Comparison of ENCODE assay signal across 16 mouse cellular contexts in genomic region chr12:100501261-100501660, GRCm38 (mm10). TPM values are rescaled to one million over a fixed set of nuclear protein-coding genes. Genes with fewer than 3 reads are reported as not detected.
DNase-seq lines count a peak whose midpoint lies in the region; ATAC-seq and TF ChIP-seq lines count a peak whose summit lies in the region.
"Had no signal": no experiment of that assay in that cellular context is flagged by ENCODE, and none has a peak within 500 bp of the region (broad histone marks: within the 10 kb centered on the region; RNA-seq: fewer than 3 reads in every experiment).

No protein-coding gene starts in this region.

- no peak for TF ChIP-seq CTCF in lung, postnatal 0 days (IDR thresholded peaks at IDR 0.05)

- no peak overlapping the region for H3K4me3 ChIP-seq in lung, postnatal 0 days (ENCODE audit: low read depth, low read length)
- peak overlapping the region; percentile 82 for H3K4me3 ChIP-seq in megakaryocyte, embryonic 14.5 days (replicated peaks)
- H3K4me3 ChIP-seq: erythroblast, embryonic 14.5 days; limb, embryonic 15.5 days; myocyte had no signal

- no peak for ATAC-seq in lung, postnatal 0 days
- ATAC-seq: intestine, embryonic 16.5 days had no signal

- H3K27me3 ChIP-seq in lung, postnatal 0 days (replicated peaks; ENCODE audit: insufficient read depth, low read length): no peaks in the 10 kb centered on the region
- no peaks in the 10 kb centered on the region for H3K27me3 ChIP-seq in megakaryocyte, embryonic 14.5 days (replicated peaks)
- H3K27me3 ChIP-seq: limb, embryonic 15.5 days had no signal

- 55% methylated on average over 4 of the region's 4 CpGs for WGBS in lung, postnatal 0 days

- H3K4me2 ChIP-seq in lung, postnatal 0 days (replicated peaks; ENCODE audit: low read depth, low read length): no peak overlapping the region
- H3K4me2 ChIP-seq: limb, embryonic 15.5 days had no signal

- TF ChIP-seq EP300 in lung, postnatal 0 days (IDR thresholded peaks at IDR 0.05): no peak

- peak overlapping the region; percentile 7; the same call in 1 of the 2 replicates for H3K27ac ChIP-seq in lung, postnatal 0 days (ENCODE audit: low read length)
- H3K27ac ChIP-seq: limb, embryonic 15.5 days had no signal

- H3K4me1 ChIP-seq in lung, postnatal 0 days (ENCODE audit: insufficient read depth, low read depth, low read length): peaks cover 5% of the 10 kb centered on the region; the same call in 1 of the 2 replicates
- peaks cover 78% of the 10 kb centered on the region for H3K4me1 ChIP-seq in megakaryocyte, embryonic 14.5 days

- H3K9me3 ChIP-seq in lung, postnatal 0 days (ENCODE audit: low read length): no peaks in the 10 kb centered on the region
- peaks cover 14% of the 10 kb centered on the region for H3K9me3 ChIP-seq in megakaryocyte, embryonic 14.5 days
- H3K9me3 ChIP-seq: limb, embryonic 15.5 days had no signal

- no peak for DNase-seq in lung, postnatal 0 days (ENCODE audit: low spot score)
- no peak for DNase-seq in lung, adult 18-20 months
- DNase-seq in T-cell, adult 2 months (ENCODE audit: low spot score): peak; percentile 82
- peak; percentile 75 for DNase-seq in thymus, postnatal 14 days
- DNase-seq in cerebellum, postnatal 14 days: no peak
- DNase-seq in left cerebral cortex, adult 8-10 months (ENCODE audit: low spot score in 2 of 2): no peak
- no peak for DNase-seq in layer of hippocampus, adult 9-11 months
- DNase-seq: adrenal gland, postnatal 36 days; cerebellum, adult 11 months; heart, adult 18-20 months; kidney, postnatal 14 days had no signal

- H3K9ac ChIP-seq in lung, postnatal 0 days (replicated peaks; ENCODE audit: low read depth): no peak overlapping the region
- H3K9ac ChIP-seq: limb, embryonic 15.5 days had no signal

- peaks cover 5% of the 10 kb centered on the region; the same call in 1 of the 2 replicates for H3K36me3 ChIP-seq in lung, postnatal 0 days (ENCODE audit: insufficient read depth, low read length)
- H3K36me3 ChIP-seq in megakaryocyte, embryonic 14.5 days (replicated peaks; ENCODE audit: low read length): peaks cover 51% of the 10 kb centered on the region

RNA-seq across cellular contexts. Expression of gene Ttc7b, which starts 19.4 kb away (rescaled TPM):
- 6.6 and 6.9 TPM in 2 replicates for polyA plus RNA-seq in lung, postnatal 0 days (2015; fragmentation: Nextera tagmentation; extraction: Ambion mirVana)
- polyA plus RNA-seq in megakaryocyte, embryonic 14.5 days (2012; ENCODE audit: insufficient read depth, low replicate concordance): 170 and 237 TPM in 2 replicates
- total RNA-seq in left cerebral cortex, adult 8-10 months (2022): 100 to 1,000 TPM; 197 to 225 (median 213) TPM

Comparison
In these comparisons a context has a peak if more than half of its experiments do, and no peak if none do; other contexts are left out.
1. DNase-seq: peak in T-cell, adult 2 months (single experiment) and thymus, postnatal 14 days (single experiment); none in lung, postnatal 0 days (single experiment), lung, adult 18-20 months (0 of 2), cerebellum, postnatal 14 days (0 of 2), left cerebral cortex, adult 8-10 months (0 of 2) and layer of hippocampus, adult 9-11 months (single experiment).
2. RNA of gene Ttc7b, which starts 19.4 kb away (polyA plus RNA-seq): 170 to 237 TPM in megakaryocyte, embryonic 14.5 days; 6.6 to 6.9 TPM in lung, postnatal 0 days; every median in the first group is over 10 times any median in the second.